Mouse (Mus musculus) embryo, embryonic 11 days (tissue): ENCODE data around the gene Zcchc8.

Source experiments
- DNase-seq: peaks from one replicate; pipeline ENCODE4 v3.0.0-alpha.2; 2015

Zcchc8 gene

GRCm38 (mm10) chr5:123683377-123684220 lies 37.3 kb downstream of the Zcchc8 start:
- peak; percentile 77 for DNase-seq

GRCm38 (mm10) chr5:123683043-123683376 lies 37.9 kb downstream of the Zcchc8 start:
- peak; percentile 61 for DNase-seq

- no peak for DNase-seq
These were observed 38.5 kb downstream of the Zcchc8 start for GRCm38 (mm10) chr5:123682372-123682771.

GRCm38 (mm10) chr5:123679546-123680263 lies 41.2 kb downstream of the Zcchc8 start:
- no peak for DNase-seq

GRCm38 (mm10) chr5:123679106-123679505 lies 41.8 kb downstream of the Zcchc8 start:
- no peak for DNase-seq

- DNase-seq = no peak
These were observed 45.2 kb downstream of the Zcchc8 start for GRCm38 (mm10) chr5:123675717-123676116.

- DNase-seq = no peak
These were observed 45.7 kb downstream of the Zcchc8 start for GRCm38 (mm10) chr5:123675221-123675620.

- DNase-seq = no peak
These were observed 49.5 kb downstream of the Zcchc8 start for GRCm38 (mm10) chr5:123671473-123671820.

- peak; percentile 42 for DNase-seq
These were observed 50.0 kb downstream of the Zcchc8 start for GRCm38 (mm10) chr5:123670800-123671472.

GRCm38 (mm10) chr5:123669991-123670799 lies 50.7 kb downstream of the Zcchc8 start:
- no peak for DNase-seq

GRCm38 (mm10) chr5:123667915-123668314 lies 53.0 kb downstream of the Zcchc8 start:
- no peak for DNase-seq

- DNase-seq = no peak
These were observed 54.9 kb downstream of the Zcchc8 start for GRCm38 (mm10) chr5:123665956-123666355.

GRCm38 (mm10) chr5:123664329-123664728 lies 56.6 kb downstream of the Zcchc8 start:
- no peak for DNase-seq

GRCm38 (mm10) chr5:123662059-123662458 lies 58.8 kb downstream of the Zcchc8 start:
- DNase-seq = no peak

GRCm38 (mm10) chr5:123661602-123662001 lies 59.3 kb downstream of the Zcchc8 start:
- DNase-seq = no peak

- no peak for DNase-seq
These were observed 63.2 kb downstream of the Zcchc8 start for GRCm38 (mm10) chr5:123657651-123658050.

- DNase-seq = no peak
These were observed 66.0 kb downstream of the Zcchc8 start for GRCm38 (mm10) chr5:123654937-123655336.

- no peak for DNase-seq
These were observed 67.6 kb downstream of the Zcchc8 start for GRCm38 (mm10) chr5:123653287-123653801.

GRCm38 (mm10) chr5:123650825-123651224 lies 70.1 kb downstream of the Zcchc8 start:
- DNase-seq = no peak
